Mouse (Mus musculus): ENCODE measurements around the gene Cadm1. TPM values are rescaled to one million over a fixed set of nuclear protein-coding genes. Genes with fewer than 3 reads are reported as not detected.

Cadm1 gene
- polyA plus RNA-seq, 1 experiment from 2014 or later = 96.0 TPM

- peak; percentile 87 for ATAC-seq (ENCODE audit: low read depth)
- Histone ChIP-seq H3K36me3 (ENCODE audit: control insufficient read depth, insufficient read depth, low read length) (no peaks in the 10 kb centered on the region), H3K9ac (ENCODE audit: low read length) (no peak overlapping the region), H3K9me3 (ENCODE audit: control insufficient read depth, low read length) (no peaks in the 10 kb centered on the region), H3K4me3 (ENCODE audit: low read length) (no peak overlapping the region), H3K4me2 (ENCODE audit: low read depth, low read length) (peak overlapping the region; percentile 4), H3K4me1 (replicated peaks; ENCODE audit: control insufficient read depth, insufficient read depth, low read length) (peaks cover 33% of the 10 kb centered on the region), H3K27me3 (ENCODE audit: control insufficient read depth, insufficient read depth, low read depth, low read length) (no peaks in the 10 kb centered on the region), H3K27ac (ENCODE audit: low read length) (peak overlapping the region; percentile 81)
- 49% methylated on average over 17 of the region's 17 CpGs for WGBS
Measured at GRCm38 (mm10) chr9:47624565-47625520, 94.9 kb downstream of the Cadm1 start.

- H3K4me1 ChIP-seq (replicated peaks; ENCODE audit: control insufficient read depth, insufficient read depth, low read length) = peaks cover 33% of the 10 kb centered on the region
- no peak overlapping the region for H3K4me2 ChIP-seq (ENCODE audit: low read depth, low read length)
- H3K36me3 ChIP-seq (ENCODE audit: control insufficient read depth, insufficient read depth, low read length) = no peaks in the 10 kb centered on the region
- H3K27ac ChIP-seq (ENCODE audit: low read length) = peak overlapping the region; percentile 0; the same call in 1 of the 2 replicates
- no peak overlapping the region for H3K4me3 ChIP-seq (ENCODE audit: low read length)
- ATAC-seq (ENCODE audit: low read depth) = peak; percentile 47; the same call in 1 of the 2 replicates
- no peak overlapping the region for H3K9ac ChIP-seq (ENCODE audit: low read length)
- no peaks in the 10 kb centered on the region for H3K9me3 ChIP-seq (ENCODE audit: control insufficient read depth, low read length)
- no peaks in the 10 kb centered on the region for H3K27me3 ChIP-seq (ENCODE audit: control insufficient read depth, insufficient read depth, low read depth, low read length)
- 70% methylated on average over 7 of the region's 7 CpGs for WGBS
Measured at GRCm38 (mm10) chr9:47625621-47626210, 95.7 kb downstream of the Cadm1 start.

DNA sequence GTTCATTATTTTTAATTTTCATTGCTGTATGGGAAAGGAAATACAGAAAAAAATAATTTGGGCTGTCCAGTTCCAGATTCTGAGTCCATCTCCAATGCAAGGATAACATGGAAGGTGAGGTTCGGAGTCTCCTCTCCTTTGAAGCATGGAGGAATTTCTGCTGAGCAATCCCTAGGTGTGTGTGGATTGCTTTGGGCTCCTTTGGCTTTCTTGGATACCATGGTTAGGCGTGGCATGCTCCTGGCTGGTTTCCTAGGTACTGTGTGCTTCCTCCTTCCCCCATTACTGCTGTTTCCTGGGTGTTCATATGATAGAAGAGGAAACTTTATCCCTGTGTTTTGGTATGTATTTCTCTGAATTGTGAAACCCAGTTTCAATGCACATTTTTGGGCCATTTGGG is 98.0 kb downstream of the Cadm1 start:
- Histone ChIP-seq H3K27me3 (ENCODE audit: control insufficient read depth, insufficient read depth, low read depth, low read length) (no peaks in the 10 kb centered on the region), H3K4me1 (replicated peaks; ENCODE audit: control insufficient read depth, insufficient read depth, low read length) (peaks cover 28% of the 10 kb centered on the region), H3K36me3 (ENCODE audit: control insufficient read depth, insufficient read depth, low read length) (no peaks in the 10 kb centered on the region), H3K9me3 (ENCODE audit: control insufficient read depth, low read length) (no peaks in the 10 kb centered on the region), H3K4me2 (ENCODE audit: low read depth, low read length) (no peak overlapping the region), H3K27ac (ENCODE audit: low read length) (0 out of 2 replicates have a peak overlapping the region, but pooled peaks have one; percentile 31), H3K4me3 (ENCODE audit: low read length) (no peak overlapping the region), H3K9ac (ENCODE audit: low read length) (no peak overlapping the region)
- 82% methylated on average over 2 of the region's 2 CpGs for WGBS
- ATAC-seq (ENCODE audit: low read depth) = no peak

- Histone ChIP-seq H3K4me2 (ENCODE audit: low read depth, low read length) (no peak overlapping the region), H3K27ac (ENCODE audit: low read length) (no peak overlapping the region), H3K36me3 (ENCODE audit: control insufficient read depth, insufficient read depth, low read length) (no peaks in the 10 kb centered on the region), H3K4me1 (replicated peaks; ENCODE audit: control insufficient read depth, insufficient read depth, low read length) (peaks cover 22% of the 10 kb centered on the region), H3K9me3 (ENCODE audit: control insufficient read depth, low read length) (no peaks in the 10 kb centered on the region), H3K4me3 (ENCODE audit: low read length) (no peak overlapping the region), H3K9ac (ENCODE audit: low read length) (no peak overlapping the region), H3K27me3 (ENCODE audit: control insufficient read depth, insufficient read depth, low read depth, low read length) (no peaks in the 10 kb centered on the region)
- no peak for ATAC-seq (ENCODE audit: low read depth)
- 77% methylated on average over 1 of the region's 1 CpGs for WGBS
Measured at GRCm38 (mm10) chr9:47628550-47628949, 98.6 kb downstream of the Cadm1 start.

DNA sequence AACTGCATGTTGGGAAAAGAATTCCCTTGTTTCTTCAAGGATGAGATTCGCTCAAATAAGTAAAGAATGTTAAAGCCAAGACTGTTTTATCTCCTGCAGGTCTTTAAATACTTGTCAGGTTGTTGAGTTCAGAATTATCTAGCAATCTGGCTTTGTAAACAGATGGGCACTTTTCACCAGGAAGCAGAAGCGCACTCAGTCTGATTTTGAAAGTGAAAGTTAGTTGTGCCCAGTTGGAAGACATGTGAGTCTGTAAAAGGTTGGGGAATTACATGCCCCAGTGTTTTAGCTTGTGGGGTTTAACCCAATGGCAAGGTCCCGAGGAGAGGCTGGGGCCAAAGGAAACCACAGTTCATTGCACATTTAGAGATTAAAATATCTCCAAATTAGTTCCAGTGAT is 104.7 kb downstream of the Cadm1 start:
- no peak for ATAC-seq (ENCODE audit: low read depth)
- Histone ChIP-seq H3K9ac (ENCODE audit: low read length) (no peak overlapping the region), H3K27me3 (ENCODE audit: control insufficient read depth, insufficient read depth, low read depth, low read length) (no peaks in the 10 kb centered on the region), H3K27ac (ENCODE audit: low read length) (peak overlapping the region; percentile 9; the same call in 1 of the 2 replicates), H3K9me3 (ENCODE audit: control insufficient read depth, low read length) (no peaks in the 10 kb centered on the region), H3K4me1 (replicated peaks; ENCODE audit: control insufficient read depth, insufficient read depth, low read length) (peaks cover 5% of the 10 kb centered on the region; the same call in 1 of the 2 replicates), H3K4me3 (ENCODE audit: low read length) (no peak overlapping the region), H3K36me3 (ENCODE audit: control insufficient read depth, insufficient read depth, low read length) (no peaks in the 10 kb centered on the region), H3K4me2 (ENCODE audit: low read depth, low read length) (no peak overlapping the region)
- 47% methylated on average over 3 of the region's 3 CpGs for WGBS

- peak; percentile 88 for ATAC-seq (ENCODE audit: low read depth)
- H3K4me1 ChIP-seq (replicated peaks; ENCODE audit: control insufficient read depth, insufficient read depth, low read length) = peaks cover 11% of the 10 kb centered on the region
- no peak overlapping the region for H3K4me3 ChIP-seq (ENCODE audit: low read length)
Measured at GRCm38 (mm10) chr9:47642663-47643062, 112.7 kb downstream of the Cadm1 start.

GRCm38 (mm10) chr9:47645056-47645455 is 115.1 kb downstream of the Cadm1 start:
- no peak overlapping the region for H3K4me2 ChIP-seq (ENCODE audit: low read depth, low read length)
- no peak for ATAC-seq (ENCODE audit: low read depth)
- WGBS = 76% methylated on average over 2 of the region's 2 CpGs

More at GRCm38 (mm10) chr9:47642663-47643062, 112.7 kb downstream of the Cadm1 start:
- 33% methylated on average over 4 of the region's 4 CpGs for WGBS
- Histone ChIP-seq H3K9ac (ENCODE audit: low read length) (no peak overlapping the region), H3K36me3 (ENCODE audit: control insufficient read depth, insufficient read depth, low read length) (no peaks in the 10 kb centered on the region), H3K27ac (ENCODE audit: low read length) (no peak overlapping the region; the same call in 1 of the 2 replicates), H3K27me3 (ENCODE audit: control insufficient read depth, insufficient read depth, low read depth, low read length) (no peaks in the 10 kb centered on the region), H3K9me3 (ENCODE audit: control insufficient read depth, low read length) (no peaks in the 10 kb centered on the region), H3K4me2 (ENCODE audit: low read depth, low read length) (no peak overlapping the region)

GRCm38 (mm10) chr9:47651431-47651830 is 121.5 kb downstream of the Cadm1 start:
- WGBS = 75% methylated on average over 11 of the region's 11 CpGs
- Histone ChIP-seq H3K27ac (ENCODE audit: low read length) (no peak overlapping the region), H3K4me1 (replicated peaks; ENCODE audit: control insufficient read depth, insufficient read depth, low read length) (peaks cover 5% of the 10 kb centered on the region; the same call in 1 of the 2 replicates), H3K9me3 (ENCODE audit: control insufficient read depth, low read length) (no peaks in the 10 kb centered on the region), H3K27me3 (ENCODE audit: control insufficient read depth, insufficient read depth, low read depth, low read length) (no peaks in the 10 kb centered on the region), H3K4me3 (ENCODE audit: low read length) (no peak overlapping the region), H3K36me3 (ENCODE audit: control insufficient read depth, insufficient read depth, low read length) (no peaks in the 10 kb centered on the region), H3K9ac (ENCODE audit: low read length) (no peak overlapping the region), H3K4me2 (ENCODE audit: low read depth, low read length) (no peak overlapping the region)
- peak; percentile 64 for ATAC-seq (ENCODE audit: low read depth)

More at GRCm38 (mm10) chr9:47645056-47645455, 115.1 kb downstream of the Cadm1 start:
- Histone ChIP-seq H3K9me3 (ENCODE audit: control insufficient read depth, low read length) (no peaks in the 10 kb centered on the region), H3K9ac (ENCODE audit: low read length) (no peak overlapping the region), H3K4me1 (replicated peaks; ENCODE audit: control insufficient read depth, insufficient read depth, low read length) (peaks cover 11% of the 10 kb centered on the region), H3K36me3 (ENCODE audit: control insufficient read depth, insufficient read depth, low read length) (no peaks in the 10 kb centered on the region), H3K27ac (ENCODE audit: low read length) (no peak overlapping the region), H3K4me3 (ENCODE audit: low read length) (no peak overlapping the region), H3K27me3 (ENCODE audit: control insufficient read depth, insufficient read depth, low read depth, low read length) (no peaks in the 10 kb centered on the region)

- Histone ChIP-seq H3K27me3 (ENCODE audit: control insufficient read depth, insufficient read depth, low read depth, low read length) (no peaks in the 10 kb centered on the region), H3K4me1 (replicated peaks; ENCODE audit: control insufficient read depth, insufficient read depth, low read length) (peaks cover 5% of the 10 kb centered on the region; the same call in 1 of the 2 replicates), H3K9ac (ENCODE audit: low read length) (no peak overlapping the region), H3K9me3 (ENCODE audit: control insufficient read depth, low read length) (no peaks in the 10 kb centered on the region), H3K27ac (ENCODE audit: low read length) (no peak overlapping the region), H3K4me2 (ENCODE audit: low read depth, low read length) (no peak overlapping the region), H3K36me3 (ENCODE audit: control insufficient read depth, insufficient read depth, low read length) (no peaks in the 10 kb centered on the region), H3K4me3 (ENCODE audit: low read length) (no peak overlapping the region)
- ATAC-seq (ENCODE audit: low read depth) = no peak
- WGBS = 64% methylated on average over 5 of the region's 5 CpGs
Measured at GRCm38 (mm10) chr9:47652203-47652602, 122.2 kb downstream of the Cadm1 start.

Measured in lung, embryonic 16.5 days (tissue).